Mouse (Mus musculus): Measurements from ENCODE around the gene Akr1a1. TPM values are rescaled to one million over a fixed set of nuclear protein-coding genes. Genes with fewer than 3 reads are reported as not detected.
"Not testable (repeated sequence)": the region's sequence is repeated elsewhere in the genome, so short reads cannot be mapped to it uniquely, and the experiment has no call there.

The Akr1a1 gene
- polyA plus RNA-seq, 1 experiment from 2014 or later = 774 TPM

GRCm38 (mm10) chr4:116679141-116679540 is 27.7 kb upstream of the Akr1a1 start:
- ATAC-seq (ENCODE audit: low FRiP score, low read depth) = no peak
- Histone ChIP-seq H3K27me3 (no peaks in the 10 kb centered on the region), H3K27ac (no peak overlapping the region), H3K4me3 (no peak overlapping the region), H3K9ac (no peak overlapping the region), H3K4me1 (no peaks in the 10 kb centered on the region), H3K9me3 (no peaks in the 10 kb centered on the region), H3K36me3 (no peaks in the 10 kb centered on the region), H3K4me2 (replicated peaks) (no peak overlapping the region)
- 63% methylated on average over 5 of the region's 5 CpGs for WGBS

DNA sequence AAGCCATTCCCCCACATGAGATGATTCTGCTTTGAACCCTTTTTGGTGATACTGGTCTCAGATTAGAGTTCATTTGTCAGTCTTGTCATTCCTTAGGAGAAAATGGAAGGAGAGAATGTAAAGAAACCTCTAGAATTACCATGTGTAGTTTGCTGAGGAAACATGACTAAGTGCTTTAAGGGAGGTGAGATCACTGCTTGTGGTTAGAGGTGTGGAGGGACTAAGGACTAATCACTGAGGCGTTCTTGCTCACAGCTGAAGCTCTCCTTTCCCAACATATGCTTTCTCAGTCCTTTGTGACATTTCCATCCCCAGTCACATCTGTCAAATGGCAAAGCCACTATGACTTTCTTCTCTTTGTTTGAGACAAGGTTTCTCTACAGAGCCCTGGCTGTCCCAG is 26.3 kb upstream of the Akr1a1 start:
- Histone ChIP-seq H3K27me3 (no peaks in the 10 kb centered on the region), H3K9me3 (no peaks in the 10 kb centered on the region), H3K27ac (no peak overlapping the region), H3K4me1 (no peaks in the 10 kb centered on the region), H3K4me2 (replicated peaks) (no peak overlapping the region), H3K4me3 (no peak overlapping the region), H3K36me3 (no peaks in the 10 kb centered on the region), H3K9ac (no peak overlapping the region)
- 76% methylated on average over 1 of the region's 1 CpGs for WGBS
- ATAC-seq (ENCODE audit: low FRiP score, low read depth) = no peak

GRCm38 (mm10) chr4:116676027-116676426 is 24.5 kb upstream of the Akr1a1 start:
- H3K4me1 ChIP-seq = no peaks in the 10 kb centered on the region
- H3K4me2 ChIP-seq (replicated peaks) = no peak overlapping the region
- H3K27ac ChIP-seq = no peak overlapping the region
- no peak overlapping the region for H3K4me3 ChIP-seq
- no peaks in the 10 kb centered on the region for H3K27me3 ChIP-seq
- no peaks in the 10 kb centered on the region for H3K9me3 ChIP-seq
- H3K9ac ChIP-seq = no peak overlapping the region
- H3K36me3 ChIP-seq = no peaks in the 10 kb centered on the region
- ATAC-seq (ENCODE audit: low FRiP score, low read depth) = no peak
- 84% methylated on average over 3 of the region's 3 CpGs for whole genome bisulfite sequencing

GRCm38 (mm10) chr4:116674761-116675160 is 23.3 kb upstream of the Akr1a1 start:
- 88% methylated on average over 6 of the region's 6 CpGs for WGBS

GRCm38 (mm10) chr4:116672785-116673184 is 21.3 kb upstream of the Akr1a1 start:
- no peak for ATAC-seq (ENCODE audit: low FRiP score, low read depth)
- no peak overlapping the region for H3K4me2 ChIP-seq (replicated peaks)

More at GRCm38 (mm10) chr4:116674761-116675160, 23.3 kb upstream of the Akr1a1 start:
- not testable (repeated sequence) for H3K27ac ChIP-seq; ATAC-seq (ENCODE audit: low FRiP score, low read depth); H3K4me1 ChIP-seq; H3K9me3 ChIP-seq; H3K9ac ChIP-seq; H3K4me2 ChIP-seq (replicated peaks); H3K36me3 ChIP-seq; H3K27me3 ChIP-seq; H3K4me3 ChIP-seq

GRCm38 (mm10) chr4:116669291-116669690 is 17.8 kb upstream of the Akr1a1 start:
- Histone ChIP-seq H3K9ac (no peak overlapping the region), H3K9me3 (no peaks in the 10 kb centered on the region), H3K27me3 (no peaks in the 10 kb centered on the region), H3K27ac (no peak overlapping the region), H3K36me3 (no peaks in the 10 kb centered on the region), H3K4me3 (no peak overlapping the region), H3K4me1 (no peaks in the 10 kb centered on the region), H3K4me2 (replicated peaks) (no peak overlapping the region)
- WGBS = 62% methylated on average over 2 of the region's 2 CpGs
- ATAC-seq (ENCODE audit: low FRiP score, low read depth) = no peak

More at GRCm38 (mm10) chr4:116672785-116673184, 21.3 kb upstream of the Akr1a1 start:
- no peak overlapping the region for H3K9ac ChIP-seq
- H3K4me1 ChIP-seq = no peaks in the 10 kb centered on the region
- H3K27ac ChIP-seq = no peak overlapping the region
- no peaks in the 10 kb centered on the region for H3K36me3 ChIP-seq
- no peaks in the 10 kb centered on the region for H3K27me3 ChIP-seq
- WGBS = 78% methylated on average over 2 of the region's 2 CpGs
- H3K4me3 ChIP-seq = no peak overlapping the region
- no peaks in the 10 kb centered on the region for H3K9me3 ChIP-seq

DNA sequence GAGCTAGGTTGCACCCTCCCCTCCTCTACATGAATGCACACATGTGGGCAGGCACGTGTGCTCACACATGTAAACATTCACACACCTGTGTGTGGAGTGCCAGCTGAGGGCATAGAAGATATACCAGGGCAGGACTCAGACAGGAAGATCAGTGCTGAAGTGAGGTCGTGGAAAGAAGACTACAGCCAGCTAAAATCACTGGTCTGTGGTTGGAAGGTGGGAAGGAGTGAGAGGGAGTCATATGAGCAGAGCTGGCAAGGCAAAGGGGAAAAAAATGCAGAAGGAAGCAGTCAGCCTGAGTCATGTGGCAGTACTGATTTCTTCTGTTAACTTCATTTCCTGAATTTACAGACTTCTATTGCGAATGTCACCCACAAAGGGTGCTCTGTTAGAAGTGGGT is 16.7 kb upstream of the Akr1a1 start:
- no peak overlapping the region for H3K4me3 ChIP-seq
- no peaks in the 10 kb centered on the region for H3K9me3 ChIP-seq
- H3K4me2 ChIP-seq (replicated peaks) = no peak overlapping the region
- no peak overlapping the region for H3K27ac ChIP-seq
- WGBS = 61% methylated on average over 3 of the region's 3 CpGs
- no peak for ATAC-seq (ENCODE audit: low FRiP score, low read depth)
- H3K9ac ChIP-seq = no peak overlapping the region
- H3K36me3 ChIP-seq = no peaks in the 10 kb centered on the region
- H3K27me3 ChIP-seq = no peaks in the 10 kb centered on the region
- no peaks in the 10 kb centered on the region for H3K4me1 ChIP-seq

DNA sequence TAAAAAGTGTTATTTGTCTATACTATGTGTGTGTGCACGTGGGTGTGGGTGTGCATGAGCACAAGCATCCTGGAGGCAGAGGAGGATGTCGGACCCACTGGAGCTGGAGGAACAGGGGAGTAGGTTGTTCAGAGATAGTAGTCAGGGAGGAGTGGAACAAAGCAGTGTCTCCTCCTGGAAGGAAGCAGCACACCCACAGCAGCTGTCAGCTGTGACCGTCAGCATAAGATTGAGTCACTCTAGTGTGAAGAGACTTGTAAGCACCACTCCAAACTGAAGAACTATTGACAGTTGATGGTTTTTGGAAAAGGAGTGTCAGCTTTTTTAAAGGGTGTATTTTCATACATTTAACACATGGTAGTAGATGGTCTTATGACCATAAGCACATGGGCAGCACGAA is 15.1 kb upstream of the Akr1a1 start:
- H3K4me1 ChIP-seq = no peaks in the 10 kb centered on the region
- H3K27ac ChIP-seq = no peak overlapping the region
- no peak for ATAC-seq (ENCODE audit: low FRiP score, low read depth)
- H3K9ac ChIP-seq = no peak overlapping the region
- no peak overlapping the region for H3K4me3 ChIP-seq
- no peaks in the 10 kb centered on the region for H3K27me3 ChIP-seq
- WGBS = 66% methylated on average over 4 of the region's 4 CpGs
- no peak overlapping the region for H3K4me2 ChIP-seq (replicated peaks)
- no peaks in the 10 kb centered on the region for H3K36me3 ChIP-seq
- no peaks in the 10 kb centered on the region for H3K9me3 ChIP-seq

DNA sequence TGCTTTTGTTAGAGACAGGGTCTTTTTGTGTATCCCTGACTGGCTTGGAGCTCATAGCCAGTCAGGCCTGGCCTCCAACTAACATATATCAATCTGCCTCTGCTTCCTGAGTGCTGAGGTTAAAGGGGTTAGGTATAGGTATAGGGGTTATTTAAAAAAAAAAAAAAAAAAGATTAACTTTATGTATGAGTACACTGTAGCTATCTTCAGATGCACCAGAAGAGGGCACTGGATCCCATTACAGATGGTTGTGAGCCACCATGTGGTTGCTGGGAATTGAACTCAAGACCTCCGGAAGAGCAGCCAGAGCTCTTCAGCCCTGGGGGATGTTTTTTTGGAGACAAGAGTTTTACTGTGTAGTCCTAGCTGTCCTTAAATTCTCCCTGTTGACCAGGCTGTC is 10.5 kb upstream of the Akr1a1 start:
- no peak overlapping the region for H3K4me2 ChIP-seq (replicated peaks)
- no peaks in the 10 kb centered on the region for H3K27me3 ChIP-seq
- no peak for ATAC-seq (ENCODE audit: low FRiP score, low read depth)
- no peak overlapping the region for H3K9ac ChIP-seq
- no peaks in the 10 kb centered on the region for H3K9me3 ChIP-seq
- no peak overlapping the region for H3K4me3 ChIP-seq
- no peak overlapping the region for H3K27ac ChIP-seq
- 88% methylated on average over 1 of the region's 1 CpGs for WGBS
- H3K4me1 ChIP-seq = no peaks in the 10 kb centered on the region
- no peaks in the 10 kb centered on the region for H3K36me3 ChIP-seq

GRCm38 (mm10) chr4:116660829-116661228 is 9.3 kb upstream of the Akr1a1 start:
- 71% methylated on average over 6 of the region's 6 CpGs for WGBS
- Histone ChIP-seq H3K9me3 (no peaks in the 10 kb centered on the region), H3K27ac (no peak overlapping the region), H3K4me3 (no peak overlapping the region), H3K36me3 (no peaks in the 10 kb centered on the region), H3K4me1 (no peaks in the 10 kb centered on the region), H3K27me3 (no peaks in the 10 kb centered on the region), H3K4me2 (replicated peaks) (no peak overlapping the region), H3K9ac (no peak overlapping the region)
- no peak for ATAC-seq (ENCODE audit: low FRiP score, low read depth)

GRCm38 (mm10) chr4:116659916-116660315 is 8.4 kb upstream of the Akr1a1 start:
- H3K4me3 ChIP-seq; H3K4me2 ChIP-seq (replicated peaks); ATAC-seq (ENCODE audit: low FRiP score, low read depth); H3K9me3 ChIP-seq; H3K4me1 ChIP-seq; H3K27ac ChIP-seq; H3K27me3 ChIP-seq; H3K9ac ChIP-seq; H3K36me3 ChIP-seq: not testable (repeated sequence)
- WGBS = 87% methylated on average over 6 of the region's 6 CpGs

DNA sequence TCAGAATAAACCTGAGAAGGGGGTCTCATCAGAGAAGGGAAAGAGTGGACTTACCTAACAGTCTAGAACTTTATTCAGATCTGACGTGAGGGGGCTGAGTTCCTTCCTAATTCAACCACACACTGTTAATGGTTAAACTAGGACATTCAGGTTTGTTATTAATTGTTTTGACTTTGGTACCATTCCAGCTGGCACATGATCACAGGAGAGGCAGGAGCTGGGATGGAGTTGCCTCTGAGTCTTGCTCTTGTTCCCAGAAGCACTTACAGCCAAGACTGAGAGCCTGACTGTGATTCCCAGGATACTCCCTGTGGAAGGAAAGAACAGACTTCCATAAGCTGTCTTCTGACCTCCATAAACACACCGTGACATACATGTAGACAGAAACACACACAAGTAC is 8.0 kb upstream of the Akr1a1 start:
- Histone ChIP-seq H3K4me2 (replicated peaks) (no peak overlapping the region), H3K27me3 (no peaks in the 10 kb centered on the region), H3K9ac (no peak overlapping the region), H3K4me3 (no peak overlapping the region), H3K9me3 (no peaks in the 10 kb centered on the region), H3K4me1 (no peaks in the 10 kb centered on the region), H3K27ac (no peak overlapping the region), H3K36me3 (no peaks in the 10 kb centered on the region)
- ATAC-seq (ENCODE audit: low FRiP score, low read depth) = no peak
- WGBS = 83% methylated on average over 2 of the region's 2 CpGs

DNA sequence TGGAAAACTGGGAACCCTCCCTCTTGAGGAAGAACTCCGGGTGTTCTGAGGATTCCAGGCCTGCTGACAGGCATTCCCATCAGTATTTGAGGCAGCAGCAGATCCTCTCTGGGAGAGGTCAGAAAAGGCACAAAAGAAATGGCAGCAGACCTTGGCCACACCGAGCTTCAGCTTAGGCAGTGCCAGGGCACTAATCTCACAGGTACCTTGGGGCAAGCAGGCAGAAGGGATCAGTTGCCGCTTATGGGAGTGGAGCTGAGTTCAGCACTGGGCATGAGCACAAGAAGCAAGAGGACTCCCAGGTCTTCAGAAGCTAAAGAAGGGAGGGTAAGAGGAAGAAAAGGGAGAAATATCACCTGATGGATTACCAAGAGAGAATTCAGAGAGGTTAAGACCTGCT is 6.5 kb upstream of the Akr1a1 start:
- 52% methylated on average over 3 of the region's 3 CpGs for WGBS
- ATAC-seq (ENCODE audit: low FRiP score, low read depth) = no peak
- no peaks in the 10 kb centered on the region for H3K36me3 ChIP-seq

More for the DNA sequence above, 6.5 kb upstream of the Akr1a1 start:
- no peaks in the 10 kb centered on the region for H3K4me1 ChIP-seq
- H3K9me3 ChIP-seq = no peaks in the 10 kb centered on the region
- H3K4me3 ChIP-seq = no peak overlapping the region
- H3K27ac ChIP-seq = no peak overlapping the region
- no peak overlapping the region for H3K9ac ChIP-seq
- no peak overlapping the region for H3K4me2 ChIP-seq (replicated peaks)
- H3K27me3 ChIP-seq = no peaks in the 10 kb centered on the region

All from limb, embryonic 13.5 days (tissue).